Comparison of ENCODE assay signal across 14 mouse cellular contexts in genomic region chr6:8738396-8738795, GRCm38 (mm10). TPM values are rescaled to one million over a fixed set of nuclear protein-coding genes. Genes with fewer than 3 reads are reported as not detected.
DNase-seq lines count a peak whose midpoint lies in the region; ATAC-seq and TF ChIP-seq lines count a peak whose summit lies in the region.
"Had no signal": no experiment of that assay in that cellular context is flagged by ENCODE, and none has a peak within 500 bp of the region (broad histone marks: within the 10 kb centered on the region; RNA-seq: fewer than 3 reads in every experiment).

No protein-coding gene starts in this region.

- WGBS in liver, postnatal 0 days (ENCODE audit: insufficient replicate concordance) = 63% methylated on average over 4 of the region's 4 CpGs

- no peak overlapping the region for H3K4me3 ChIP-seq in liver, postnatal 0 days (ENCODE audit: low read depth, low read length)
- H3K4me3 ChIP-seq: embryonic facial prominence, embryonic 15.5 days; limb, embryonic 10.5 days; stomach, embryonic 15.5 days had no signal

- no peaks in the 10 kb centered on the region for H3K27me3 ChIP-seq in liver, postnatal 0 days (ENCODE audit: insufficient read depth, low read length)
- H3K27me3 ChIP-seq in splenic B cell, adult 2 months (ENCODE audit: control insufficient read depth, insufficient read depth, low read length, poor library complexity, severe bottlenecking) = no peaks in the 10 kb centered on the region
- H3K27me3 ChIP-seq: embryonic facial prominence, embryonic 15.5 days; stomach, embryonic 15.5 days had no signal

- H3K36me3 ChIP-seq in liver, postnatal 0 days (replicated peaks; ENCODE audit: insufficient read depth, low read length) = no peaks in the 10 kb centered on the region
- H3K36me3 ChIP-seq in splenic B cell, adult 2 months (ENCODE audit: control insufficient read depth, insufficient read depth, low read length, poor library complexity, severe bottlenecking) = no peaks in the 10 kb centered on the region
- H3K36me3 ChIP-seq: embryonic facial prominence, embryonic 15.5 days; G1E; limb, embryonic 10.5 days; stomach, embryonic 15.5 days had no signal

- DNase-seq in frontal cortex, postnatal 14 days (ENCODE audit: low spot score in 2 of 2) = no peak
- no peak for DNase-seq in liver, postnatal 0 days
- DNase-seq in liver (no peak), adipocyte (ENCODE audit: low spot score) (peak; percentile 28)
- peak; percentile 59 for DNase-seq in splenic B cell, adult 2 months (ENCODE audit: low read depth, low spot score)
- DNase-seq in ovary, postnatal 10 days (ENCODE audit: low spot score) = no peak
- no peak for DNase-seq in testis, postnatal 10 days (ENCODE audit: low spot score)
- DNase-seq: gastrocnemius, postnatal 36 days had no signal

- 0 out of 2 replicates have a peak, but pooled peaks have one; percentile 63 for ATAC-seq in frontal cortex, adult (ENCODE audit: low TSS enrichment)
- ATAC-seq in liver, postnatal 0 days = no peak
- ATAC-seq: inflammation-experienced regulatory T-cells, adult 6 months had no signal

- H3K9me3 ChIP-seq in liver, postnatal 0 days (ENCODE audit: low read length) = no peaks in the 10 kb centered on the region
- H3K9me3 ChIP-seq: embryonic facial prominence, embryonic 15.5 days; G1E; limb, embryonic 10.5 days; stomach, embryonic 15.5 days had no signal

- no peak overlapping the region for H3K4me2 ChIP-seq in liver, postnatal 0 days (ENCODE audit: low read depth, low read length)
- H3K4me2 ChIP-seq: embryonic facial prominence, embryonic 15.5 days; stomach, embryonic 15.5 days had no signal

- TF ChIP-seq EP300 in liver, postnatal 0 days (IDR thresholded peaks at IDR 0.05; ENCODE audit: low read depth) = no peak

- no peaks in the 10 kb centered on the region for H3K4me1 ChIP-seq in liver, postnatal 0 days (ENCODE audit: insufficient read depth)
- H3K4me1 ChIP-seq: stomach, embryonic 15.5 days had no signal

- peak; percentile 51 for TF ChIP-seq CTCF in liver, postnatal 0 days (IDR thresholded peaks at IDR 0.05; ENCODE audit: low read depth)

- H3K27ac ChIP-seq in liver, postnatal 0 days (ENCODE audit: low read depth) = no peak overlapping the region
- H3K27ac ChIP-seq: embryonic facial prominence, embryonic 15.5 days; stomach, embryonic 15.5 days had no signal

- no peak overlapping the region for H3K9ac ChIP-seq in liver, postnatal 0 days (replicated peaks)
- H3K9ac ChIP-seq: embryonic facial prominence, embryonic 15.5 days; stomach, embryonic 15.5 days had no signal

RNA-seq across cellular contexts. Expression of gene Ica1, which starts 39.9 kb away (rescaled TPM):
- 6.1 and 6.9 TPM in 2 replicates for polyA plus RNA-seq in liver, postnatal 0 days (2015; fragmentation: Nextera tagmentation; extraction: Ambion mirVana)

Comparison
In these comparisons a context has a peak if more than half of its experiments do, and no peak if none do; other contexts are left out.
1. DNase-seq: peak in adipocyte (single experiment) and splenic B cell, adult 2 months (single experiment); none in frontal cortex, postnatal 14 days (0 of 2), liver, postnatal 0 days (single experiment), liver (single experiment), ovary, postnatal 10 days (single experiment) and testis, postnatal 10 days (single experiment).